Mouse (Mus musculus) embryonic facial prominence, embryonic 15.5 days (tissue): ENCODE results near the gene Kcnh3. TPM values are rescaled to one million over a fixed set of nuclear protein-coding genes. Genes with fewer than 3 reads are reported as not detected.

Experiments used
- ATAC-seq: fragments of 200-750 bp; cut with Nextera tagmentation; 2 replicates; pipeline ENCODE4 v1.8.0; 2017; ENCODE audit warnings: low read depth, moderate TSS enrichment; ENCODE audit not compliant: insufficient number of reproducible peaks, low FRiP score, low TSS enrichment
- H3K27ac ChIP-seq: fragments of 300-500 bp; sonication (generic); replicated peaks from 2 replicates; pipeline ENCODE4 v1.5.1; 2015; ENCODE audit warnings: mild to moderate bottlenecking, inconsistent platforms
- H3K27me3 ChIP-seq: fragments of 300-500 bp; sonication (generic); 2 replicates; pipeline ENCODE4 v1.6.1; 2015; ENCODE audit warnings: inconsistent platforms
- H3K36me3 ChIP-seq: fragments of 300-500 bp; sonication (generic); 2 replicates; pipeline ENCODE4 v1.6.1; 2015; ENCODE audit warnings: mild to moderate bottlenecking, inconsistent platforms
- H3K4me1 ChIP-seq: fragments of 300-500 bp; sonication (generic); 2 replicates; pipeline ENCODE4 v1.6.1; 2015; ENCODE audit warnings: inconsistent platforms
- H3K4me2 ChIP-seq: fragments of 300-500 bp; sonication (generic); replicated peaks from 2 replicates; pipeline ENCODE4 v1.6.1; 2015; ENCODE audit warnings: mild to moderate bottlenecking, inconsistent platforms
- H3K4me3 ChIP-seq: fragments of 300-500 bp; sonication (generic); replicated peaks from 2 replicates; pipeline ENCODE4 v1.5.1; 2015; ENCODE audit warnings: mild to moderate bottlenecking, inconsistent platforms
- H3K9ac ChIP-seq: fragments of 300-500 bp; sonication (generic); 2 replicates; pipeline ENCODE4 v1.6.1; 2015; ENCODE audit warnings: inconsistent platforms
- H3K9me3 ChIP-seq: fragments of 300-500 bp; sonication (generic); replicated peaks from 2 replicates; pipeline ENCODE4 v1.6.1; 2016; ENCODE audit warnings: inconsistent platforms
- WGBS: fragments of 180-500 bp; shearing (Covaris S2); methylation state at CpG from one replicate; pipeline ENCODE4 v1.1.7; 2015; 5-methylcytosine and 5-hydroxymethylcytosine counted together
- polyA plus RNA-seq: library from polyadenylated mRNA; unstranded; fragments of >200 nt; fragmentation: Nextera tagmentation; extraction: Ambion mirVana; gene quantifications from 2 replicates; pipeline ENCODE4 v1.2.1, GENCODE M21; 2015

Kcnh3 gene
- polyA plus RNA-seq, 1 experiment from 2014 or later: 2.2 TPM

GRCm38 (mm10) chr15:99221315-99221952 is 3.2 kb upstream of the Kcnh3 start:
- no peak for ATAC-seq
- H3K4me1 ChIP-seq: peaks cover 48% of the 10 kb centered on the region
- H3K27me3 ChIP-seq: peaks cover 55% of the 10 kb centered on the region

GRCm38 (mm10) chr15:99222794-99223584 is 1.7 kb upstream of the Kcnh3 start:
- Histone ChIP-seq H3K4me3 (peak overlapping the region; percentile 50), H3K9ac (0 out of 2 replicates have a peak overlapping the region, but pooled peaks have one; percentile 12)
- 3% methylated on average over 18 of the region's 18 CpGs for WGBS

More at GRCm38 (mm10) chr15:99221315-99221952, 3.2 kb upstream of the Kcnh3 start:
- Histone ChIP-seq H3K9me3 (no peaks in the 10 kb centered on the region), H3K4me3 (no peak overlapping the region), H3K4me2 (no peak overlapping the region), H3K36me3 (no peaks in the 10 kb centered on the region), H3K27ac (no peak overlapping the region), H3K9ac (no peak overlapping the region)
- 9% methylated on average over 8 of the region's 8 CpGs for WGBS

GRCm38 (mm10) chr15:99223585-99224207 is 965 bp upstream of the Kcnh3 start:
- Histone ChIP-seq H3K27ac (no peak overlapping the region), H3K4me2 (peak overlapping the region; percentile 95), H3K27me3 (peaks cover 77% of the 10 kb centered on the region), H3K36me3 (no peaks in the 10 kb centered on the region), H3K4me3 (peak overlapping the region; percentile 50), H3K9me3 (no peaks in the 10 kb centered on the region), H3K4me1 (peaks cover 48% of the 10 kb centered on the region), H3K9ac (0 out of 2 replicates have a peak overlapping the region, but pooled peaks have one; percentile 12)
- WGBS: under 1% methylated on average over 38 of the region's 46 CpGs
- ATAC-seq: no peak; the same call in 1 of the 2 replicates

More at GRCm38 (mm10) chr15:99222794-99223584, 1.7 kb upstream of the Kcnh3 start:
- no peak for ATAC-seq
- H3K4me1 ChIP-seq: peaks cover 48% of the 10 kb centered on the region
- no peak overlapping the region for H3K27ac ChIP-seq
- H3K9me3 ChIP-seq: no peaks in the 10 kb centered on the region
- H3K27me3 ChIP-seq: peaks cover 70% of the 10 kb centered on the region
- H3K4me2 ChIP-seq: peak overlapping the region; percentile 95
- no peaks in the 10 kb centered on the region for H3K36me3 ChIP-seq

GRCm38 (mm10) chr15:99225081-99225810 is 585 bp downstream of the Kcnh3 start:
- Histone ChIP-seq H3K27me3 (peaks cover 88% of the 10 kb centered on the region), H3K9me3 (no peaks in the 10 kb centered on the region), H3K36me3 (no peaks in the 10 kb centered on the region), H3K27ac (peak overlapping the region; percentile 22; the same call in 1 of the 2 replicates), H3K4me1 (peaks cover 48% of the 10 kb centered on the region), H3K4me2 (peak overlapping the region; percentile 95), H3K9ac (no peak overlapping the region), H3K4me3 (peak overlapping the region; percentile 50)
- no peak for ATAC-seq
- under 1% methylated on average over 22 of the region's 22 CpGs for WGBS

GRCm38 (mm10) chr15:99226090-99226489 is 1.4 kb downstream of the Kcnh3 start:
- Histone ChIP-seq H3K4me3 (peak overlapping the region; percentile 50; the same call in 1 of the 2 replicates), H3K27me3 (peaks cover 90% of the 10 kb centered on the region), H3K4me1 (peaks cover 47% of the 10 kb centered on the region), H3K4me2 (peak overlapping the region; percentile 95; the same call in 1 of the 2 replicates), H3K9me3 (no peaks in the 10 kb centered on the region), H3K9ac (no peak overlapping the region), H3K27ac (no peak overlapping the region), H3K36me3 (no peaks in the 10 kb centered on the region)
- ATAC-seq: no peak
- 31% methylated on average over 14 of the region's 14 CpGs for WGBS

GRCm38 (mm10) chr15:99231998-99232397 is 7.3 kb downstream of the Kcnh3 start:
- ATAC-seq: no peak
- no peaks in the 10 kb centered on the region for H3K36me3 ChIP-seq
- H3K9me3 ChIP-seq: no peaks in the 10 kb centered on the region
- no peak overlapping the region for H3K27ac ChIP-seq
- H3K4me3 ChIP-seq: no peak overlapping the region
- WGBS: 61% methylated on average over 10 of the region's 10 CpGs
- no peak overlapping the region for H3K9ac ChIP-seq
- H3K4me1 ChIP-seq: no peaks in the 10 kb centered on the region
- no peak overlapping the region for H3K4me2 ChIP-seq
- H3K27me3 ChIP-seq: peaks cover 59% of the 10 kb centered on the region

GRCm38 (mm10) chr15:99233719-99234118 is 9.1 kb downstream of the Kcnh3 start:
- WGBS: 52% methylated on average over 17 of the region's 17 CpGs
- Histone ChIP-seq H3K4me1 (peaks cover 6% of the 10 kb centered on the region; the same call in 1 of the 2 replicates), H3K4me3 (no peak overlapping the region), H3K4me2 (no peak overlapping the region), H3K9me3 (no peaks in the 10 kb centered on the region), H3K9ac (no peak overlapping the region), H3K27ac (no peak overlapping the region), H3K36me3 (no peaks in the 10 kb centered on the region), H3K27me3 (peaks cover 42% of the 10 kb centered on the region)
- ATAC-seq: no peak

- Histone ChIP-seq H3K27me3 (peaks cover 35% of the 10 kb centered on the region), H3K27ac (no peak overlapping the region), H3K4me2 (no peak overlapping the region), H3K4me3 (no peak overlapping the region), H3K36me3 (no peaks in the 10 kb centered on the region), H3K9ac (no peak overlapping the region), H3K4me1 (peaks cover 6% of the 10 kb centered on the region; the same call in 1 of the 2 replicates), H3K9me3 (no peaks in the 10 kb centered on the region)
- ATAC-seq: no peak
- WGBS: 59% methylated on average over 12 of the region's 12 CpGs
Measured at GRCm38 (mm10) chr15:99234326-99235010, 9.8 kb downstream of the Kcnh3 start.

- Histone ChIP-seq H3K36me3 (peaks cover 18% of the 10 kb centered on the region), H3K4me3 (no peak overlapping the region), H3K27me3 (peaks cover 16% of the 10 kb centered on the region), H3K4me1 (peaks cover 6% of the 10 kb centered on the region; the same call in 1 of the 2 replicates), H3K27ac (no peak overlapping the region), H3K9me3 (no peaks in the 10 kb centered on the region), H3K9ac (no peak overlapping the region), H3K4me2 (no peak overlapping the region)
- 29% methylated on average over 11 of the region's 11 CpGs for WGBS
- no peak for ATAC-seq
Measured at GRCm38 (mm10) chr15:99238006-99238405, 13.3 kb downstream of the Kcnh3 start.

- Histone ChIP-seq H3K9ac (no peak overlapping the region), H3K9me3 (no peaks in the 10 kb centered on the region), H3K27me3 (peaks cover 3% of the 10 kb centered on the region; the same call in 1 of the 2 replicates), H3K4me1 (peaks cover 6% of the 10 kb centered on the region; the same call in 1 of the 2 replicates), H3K27ac (no peak overlapping the region), H3K4me2 (no peak overlapping the region), H3K4me3 (no peak overlapping the region), H3K36me3 (peaks cover 38% of the 10 kb centered on the region)
- 33% methylated on average over 4 of the region's 4 CpGs for WGBS
- no peak for ATAC-seq
Measured at GRCm38 (mm10) chr15:99240129-99240528, 15.5 kb downstream of the Kcnh3 start.
